Mouse (Mus musculus): ENCODE measurements around the gene Ccdc96.

- TF ChIP-seq CTCF (IDR thresholded peaks at IDR 0.05; ENCODE audit: borderline replicate concordance, extremely low read depth, insufficient read depth, insufficient read length), result peak; percentile 90
- no peak for TF ChIP-seq POLR2A (IDR thresholded peaks at IDR 0.05; ENCODE audit: borderline replicate concordance, extremely low read depth, insufficient read depth, insufficient read length, poor library complexity, severe bottlenecking)
These were observed 21.6 kb upstream of the Ccdc96 start for GRCm38 (mm10) chr5:36462810-36463209.
